Mouse (Mus musculus): ENCODE measurements around the gene Galnt18.

GRCm38 (mm10) chr7:111772398-111772797 is 7.4 kb downstream of the Galnt18 start:
- TF ChIP-seq CTCF (IDR thresholded peaks at IDR 0.05; ENCODE audit: borderline replicate concordance, control insufficient read depth, extremely low read depth, insufficient read depth, low read length, poor library complexity) (no peak), POLR2A (IDR thresholded peaks at IDR 0.05; ENCODE audit: control insufficient read depth, extremely low read depth, insufficient read depth, low read length, poor library complexity) (no peak)
